Mouse (Mus musculus): ENCODE results near the gene Dnajc3.

DNA sequence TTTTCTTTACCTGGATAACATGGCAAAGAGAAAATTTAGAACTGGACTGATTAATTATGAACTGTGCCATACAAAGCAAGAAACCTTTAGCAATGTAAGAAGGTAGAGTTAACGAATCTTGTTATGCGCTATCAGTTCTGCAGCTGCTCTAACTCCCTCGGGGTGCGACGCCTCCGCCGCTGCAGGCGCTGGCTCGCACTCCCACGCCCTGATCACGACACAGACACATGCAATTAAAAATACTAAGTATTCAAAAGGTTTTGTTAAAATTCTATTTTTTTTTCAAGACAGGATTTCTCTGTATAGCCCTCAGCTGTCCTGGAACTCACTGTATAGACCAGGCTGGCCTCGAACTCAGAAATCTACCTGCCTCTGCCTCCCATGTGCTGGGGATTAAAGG, 75.8 kb downstream of the Dnajc3 start:
- TF ChIP-seq POLR2A (IDR thresholded peaks at IDR 0.05; ENCODE audit: low read depth, low read length) (no peak), RAD21 (IDR thresholded peaks at IDR 0.05; ENCODE audit: low read depth, low read length) (no peak), CTCF (conservative IDR thresholded peaks at IDR 0.05 in 1 of 2, IDR thresholded peaks at IDR 0.05 in 1 of 2; ENCODE audit: low read depth in 2 of 2, low read length in 2 of 2) (no peak), MAX (IDR thresholded peaks at IDR 0.05; ENCODE audit: low read length) (no peak), EP300 (IDR thresholded peaks at IDR 0.05; ENCODE audit: low read length) (no peak)
